Mouse (Mus musculus) MEL (cell line): ENCODE measurements around the gene Gpx6.

Experiments used
- CTCF ChIP-seq, 3 experiments: IDR thresholded peaks in 2 of 3; conservative IDR thresholded peaks in 1 of 3; 2 replicates each; pipeline ENCODE4 v1.5.1; 2011 to 2012; ENCODE audit warnings: low read length in 3 of 3, low read depth in 2 of 3, mild to moderate bottlenecking in 2 of 3, improper control_type of control experiment in 1 of 3, inconsistent platforms in 1 of 3, mixed read lengths in 1 of 3, moderate library complexity in 1 of 3; ENCODE audit not compliant: control insufficient read depth in 1 of 3, insufficient read depth in 1 of 3, poor library complexity in 1 of 3, severe bottlenecking in 1 of 3
- EP300 ChIP-seq, 2 experiments: IDR thresholded peaks; 2 replicates each; pipeline ENCODE4 v1.6.1; 2011; ENCODE audit warnings: improper control_type of control experiment in 2 of 2, low read length in 2 of 2, low read depth in 1 of 2, mild to moderate bottlenecking in 1 of 2
- GATA1 ChIP-seq: IDR thresholded peaks from 2 replicates; pipeline ENCODE4 v1.6.1; 2011; ENCODE audit warnings: low read depth, low read length, improper control_type of control experiment
- MAX ChIP-seq: IDR thresholded peaks from 2 replicates; pipeline ENCODE4 v1.6.1; 2011; ENCODE audit warnings: low read length, improper control_type of control experiment
- MYC ChIP-seq: IDR thresholded peaks from 2 replicates; pipeline ENCODE4 v1.6.1; 2011; ENCODE audit warnings: low read depth, mild to moderate bottlenecking, low read length, improper control_type of control experiment, moderate library complexity
- POLR2A ChIP-seq, 2 experiments: IDR thresholded peaks; 2 replicates each; pipeline ENCODE4 v1.6.1; 2011 to 2012; ENCODE audit warnings: low read length in 2 of 2, mild to moderate bottlenecking in 2 of 2, control low read depth in 1 of 2, improper control_type of control experiment in 1 of 2, low read depth in 1 of 2, moderate library complexity in 1 of 2; ENCODE audit not compliant: control insufficient read depth in 1 of 2, insufficient read depth in 1 of 2, poor library complexity in 1 of 2
- POLR2AphosphoS2 ChIP-seq: IDR thresholded peaks from 2 replicates; pipeline ENCODE4 v1.6.1; 2011; ENCODE audit warnings: low read length, improper control_type of control experiment
- ZC3H11A ChIP-seq: IDR thresholded peaks from 2 replicates; pipeline ENCODE4 v1.6.1; 2012; ENCODE audit warnings: low read depth, mild to moderate bottlenecking, inconsistent platforms, low read length, improper control_type of control experiment
- ZMIZ1 ChIP-seq: IDR thresholded peaks from 2 replicates; pipeline ENCODE4 v1.6.1; 2012; ENCODE audit warnings: low read depth, mild to moderate bottlenecking, inconsistent platforms, low read length, improper control_type of control experiment, moderate library complexity

GRCm38 (mm10) chr13:21312854-21313253 lies 929 bp downstream of the Gpx6 start:
- TF ChIP-seq ZC3H11A (no peak), GATA1 (no peak), CTCF (IDR thresholded peaks at IDR 0.05 in 2 of 3, conservative IDR thresholded peaks at IDR 0.05 in 1 of 3; ENCODE audit: control insufficient read depth in 1 of 3, insufficient read depth in 1 of 3, low read depth in 2 of 3, low read length in 3 of 3, poor library complexity in 1 of 3, severe bottlenecking in 1 of 3) (no peak), POLR2A (IDR thresholded peaks at IDR 0.05; ENCODE audit: control insufficient read depth in 1 of 2, insufficient read depth in 1 of 2, low read depth in 1 of 2, low read length in 2 of 2, poor library complexity in 1 of 2) (no peak), MYC (no peak), MAX (no peak), ZMIZ1 (no peak), POLR2AphosphoS2 (no peak), EP300 (IDR thresholded peaks at IDR 0.05; ENCODE audit: low read depth in 1 of 2, low read length in 2 of 2) (no peak)
